Mouse (Mus musculus) ES-E14 (cell line): ENCODE data around the gene Arid5b. TPM values are rescaled to one million over a fixed set of nuclear protein-coding genes. Genes with fewer than 3 reads are reported as not detected.

Experiments used
- DNase-seq: peaks from one replicate; pipeline ENCODE4 v3.0.0-alpha.2; 2013; ENCODE audit warnings: low read depth, low spot score
- H3K27ac ChIP-seq: 2 replicates; pipeline ENCODE4 v1.5.1; 2012; ENCODE audit warnings: low read depth, mild to moderate bottlenecking, low read length, moderate library complexity, mixed read lengths; ENCODE audit not compliant: poor library complexity, insufficient read depth, severe bottlenecking
- H3K36me3 ChIP-seq: 2 replicates; pipeline ENCODE4 v1.6.1; 2012; ENCODE audit warnings: mild to moderate bottlenecking, low read length, moderate library complexity, mixed read lengths; ENCODE audit not compliant: control insufficient read depth, poor library complexity, insufficient read depth, severe bottlenecking
- H3K4me1 ChIP-seq, 2 experiments: fragments of 150-350 bp in 1 of 2; sonication (generic) in 1 of 2; 2 replicates each; pipeline ENCODE4 v1.6.1; 2012; ENCODE audit warnings: low read length in 2 of 2, mild to moderate bottlenecking in 1 of 2, mixed read lengths in 1 of 2; ENCODE audit not compliant: control insufficient read depth in 2 of 2, insufficient read depth in 2 of 2, poor library complexity in 1 of 2
- H3K4me3 ChIP-seq, 2 experiments: fragments of 150-350 bp in 1 of 2; sonication (generic) in 1 of 2; 2 replicates each; pipeline ENCODE4 v1.5.1; 2012; ENCODE audit warnings: low read length in 2 of 2, low read depth in 1 of 2, mild to moderate bottlenecking in 1 of 2, mixed read lengths in 1 of 2; ENCODE audit not compliant: insufficient read depth in 1 of 2, poor library complexity in 1 of 2, severe bottlenecking in 1 of 2
- H3K9ac ChIP-seq: 2 replicates; pipeline ENCODE4 v1.6.1; 2012; ENCODE audit warnings: low read depth, mild to moderate bottlenecking, low read length, mixed read lengths; ENCODE audit not compliant: poor library complexity, insufficient read depth, severe bottlenecking
- H3K9me3 ChIP-seq: fragments of 150-350 bp; sonication (generic); 2 replicates; pipeline ENCODE4 v1.6.1; 2012; ENCODE audit warnings: low read depth, mild to moderate bottlenecking, low read length; ENCODE audit not compliant: control insufficient read depth, insufficient read depth
- CHD2 ChIP-seq: IDR thresholded peaks from 2 replicates; pipeline ENCODE4 v1.6.1; 2014; ENCODE audit warnings: mild to moderate bottlenecking, low read depth, low read length, inconsistent platforms
- HCFC1 ChIP-seq: IDR thresholded peaks from 2 replicates; pipeline ENCODE4 v1.6.1; 2012; ENCODE audit warnings: low read length, inconsistent platforms, borderline replicate concordance; ENCODE audit not compliant: insufficient read depth
- MAFK ChIP-seq: IDR thresholded peaks from 2 replicates; pipeline ENCODE4 v1.6.1; 2014; ENCODE audit warnings: mild to moderate bottlenecking, low read depth, low read length, inconsistent platforms; ENCODE audit not compliant: insufficient read depth
- ZC3H11A ChIP-seq: IDR thresholded peaks from 2 replicates; pipeline ENCODE4 v1.6.1; 2012; ENCODE audit warnings: low read depth, mild to moderate bottlenecking, inconsistent platforms, low read length, borderline replicate concordance
- ZNF384 ChIP-seq: IDR thresholded peaks from 2 replicates; pipeline ENCODE4 v1.6.1; 2012; ENCODE audit warnings: low read depth, low read length, inconsistent platforms
- in situ Hi-C, 2 experiments: fragments of 600-800 bp; cut with MboI; formaldehyde crosslinking; loops; one replicate each; pipeline ENCODE4 v1.15.1; 2025; ENCODE audit warnings: low sequenced_read_pairs in 2 of 2, inconsistent platforms in 1 of 2; ENCODE audit not compliant: unreplicated experiment in 2 of 2
- total RNA-seq: library from RNA; depleted of rRNA; stranded (reverse); fragments of 300-350 nt; gene quantifications from 2 replicates; pipeline ENCODE4 v1.2.3, GENCODE M21; 2012

Arid5b gene
- total RNA-seq, 1 experiment, result 26.2 TPM

DNA sequence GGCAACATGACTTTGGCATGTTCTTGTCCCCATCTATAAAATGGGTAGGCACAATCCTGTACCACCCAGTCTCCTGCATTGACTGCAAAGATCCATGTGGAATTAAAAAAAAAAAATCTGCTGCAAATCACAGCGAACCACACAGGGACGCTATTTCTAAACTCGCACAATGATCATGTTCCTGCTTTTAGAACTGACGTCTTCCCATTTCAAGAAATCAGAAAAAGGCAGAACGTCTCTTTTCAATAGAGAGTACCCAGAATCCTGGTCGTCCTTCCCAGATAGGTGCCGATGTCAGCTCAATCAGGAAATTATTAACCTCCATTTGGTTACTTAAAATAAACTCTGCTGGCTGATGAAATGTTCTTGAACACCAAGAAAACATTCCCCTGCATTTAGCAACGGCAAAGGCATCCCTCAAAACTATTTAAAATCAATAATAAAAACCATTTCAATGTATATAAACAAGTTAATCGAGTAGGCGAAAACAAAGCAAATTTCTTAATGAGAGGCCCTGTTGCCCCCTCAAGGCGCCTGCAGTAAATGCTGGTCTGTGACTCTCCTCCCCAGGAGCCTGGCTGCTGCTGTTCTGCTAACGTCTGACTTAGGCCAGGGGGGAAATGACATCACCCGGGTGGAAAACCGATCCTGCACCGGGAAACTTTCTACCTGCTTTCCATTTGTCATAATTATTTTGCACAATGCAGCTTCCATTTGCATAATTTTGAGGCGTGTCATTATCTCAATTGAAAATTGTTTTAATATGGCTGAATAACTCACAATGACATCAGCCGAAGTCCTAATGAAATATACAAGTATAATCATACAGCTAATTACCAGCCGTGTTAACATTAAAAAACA lies 3.4 kb downstream of the Arid5b start:
- Histone ChIP-seq H3K36me3 (no peaks in the 10 kb centered on the region), H3K4me3 (no peak overlapping the region), H3K27ac (no peak overlapping the region), H3K9me3 (no peaks in the 10 kb centered on the region), H3K4me1 (peaks cover 0 to 2% of the 10 kb centered on the region in 2 experiments; a peak in 2 of 4 replicates), H3K9ac (no peak overlapping the region)
- no peak for DNase-seq
- TF ChIP-seq ZNF384, result no peak
- TF ChIP-seq MAFK, result no peak
- no peak for TF ChIP-seq HCFC1
- TF ChIP-seq CHD2, result no peak
- no peak for TF ChIP-seq ZC3H11A
- in situ Hi-C loops, result no loop called here

DNA sequence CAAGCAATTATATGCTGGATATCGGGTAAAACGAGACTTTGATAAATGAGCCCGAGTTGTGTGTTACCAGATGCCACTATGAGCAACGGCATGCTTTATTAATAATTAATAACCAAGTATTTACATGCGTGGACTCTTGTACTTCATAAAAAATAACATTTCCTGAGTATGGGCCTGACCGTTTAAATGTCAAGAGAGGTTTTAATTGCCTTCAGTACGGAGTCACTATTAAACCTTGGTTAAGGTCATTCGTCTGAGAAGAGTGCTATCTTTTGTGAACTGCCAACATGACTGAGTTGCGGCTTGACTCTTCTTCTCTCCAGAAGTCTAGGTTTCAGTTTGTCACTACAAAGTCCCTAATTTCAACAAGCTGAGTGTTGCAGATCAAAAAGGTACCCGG lies 8.8 kb downstream of the Arid5b start:
- H3K36me3 ChIP-seq, result no peaks in the 10 kb centered on the region
- no peak for DNase-seq
- no peak overlapping the region for H3K4me3 ChIP-seq
- TF ChIP-seq ZC3H11A (no peak), CHD2 (no peak), ZNF384 (no peak), HCFC1 (no peak), MAFK (no peak)
- no peak overlapping the region for H3K27ac ChIP-seq
- H3K9me3 ChIP-seq, result no peaks in the 10 kb centered on the region
- no peak overlapping the region for H3K9ac ChIP-seq
- in situ Hi-C loops, result no loop called here
- no peaks in the 10 kb centered on the region for H3K4me1 ChIP-seq

DNA sequence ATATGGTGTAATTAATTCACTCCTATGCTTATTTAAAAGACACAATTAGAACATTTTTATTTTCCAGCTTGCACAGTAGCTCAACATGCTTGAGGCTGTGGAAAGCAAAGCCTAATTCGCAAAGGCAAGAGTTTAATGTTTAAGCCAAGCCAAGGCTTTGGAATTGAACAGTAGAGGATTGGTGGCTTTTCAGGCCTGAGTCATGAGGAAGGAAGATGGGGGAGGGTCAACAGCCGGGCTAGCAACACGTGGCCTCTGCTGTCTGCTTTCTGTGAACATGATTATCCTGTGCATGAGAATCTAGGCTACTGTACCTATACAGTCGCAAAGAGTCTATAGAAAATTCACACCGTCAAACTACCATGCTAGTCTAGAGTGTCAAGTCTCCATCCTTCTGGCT lies 9.9 kb downstream of the Arid5b start:
- Histone ChIP-seq H3K27ac (no peak overlapping the region), H3K9me3 (no peaks in the 10 kb centered on the region), H3K4me3 (no peak overlapping the region), H3K4me1 (peaks cover 0 to 3% of the 10 kb centered on the region in 2 experiments; a peak in 1 of 4 replicates), H3K36me3 (no peaks in the 10 kb centered on the region), H3K9ac (no peak overlapping the region)
- DNase-seq, result no peak
- no peak for TF ChIP-seq CHD2
- no peak for TF ChIP-seq HCFC1
- TF ChIP-seq MAFK, result no peak
- TF ChIP-seq ZNF384, result no peak
- no peak for TF ChIP-seq ZC3H11A
- in situ Hi-C loops, result no loop called here

DNA sequence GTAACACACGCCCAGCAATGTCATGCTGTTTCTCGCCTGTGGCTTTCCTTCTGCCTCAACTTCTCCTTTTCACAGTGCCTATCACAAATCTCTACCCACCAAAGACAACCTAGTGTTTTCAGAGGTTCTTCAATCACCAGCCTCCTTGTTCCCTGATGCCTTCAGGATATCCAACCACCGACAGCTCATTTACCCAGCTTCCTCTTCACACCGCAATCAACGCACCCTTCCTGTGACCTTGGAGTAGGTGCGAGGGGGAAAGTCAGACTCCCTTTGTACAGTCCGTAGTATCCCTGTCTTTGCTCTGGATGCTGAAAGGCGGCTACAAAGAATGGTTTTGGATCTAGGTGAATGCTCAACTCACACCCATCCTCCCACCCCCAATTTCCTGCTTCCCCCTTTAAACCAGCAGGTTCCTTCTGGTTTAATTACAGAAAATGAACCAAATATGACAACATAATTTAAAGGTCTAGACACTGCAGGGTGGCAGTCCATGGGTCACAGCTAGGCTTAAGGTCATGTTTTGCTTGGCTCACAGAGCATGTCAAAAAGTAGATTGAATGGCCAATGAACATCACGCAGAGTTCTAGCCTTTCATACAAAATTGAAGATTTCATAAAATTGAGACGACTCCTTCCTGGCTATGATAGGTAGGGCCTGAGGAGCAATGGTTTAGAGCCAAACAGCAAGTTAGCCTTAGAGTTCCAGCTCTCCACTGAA lies 14.4 kb downstream of the Arid5b start:
- no peak for TF ChIP-seq CHD2
- no peak for TF ChIP-seq ZC3H11A
- TF ChIP-seq MAFK, result no peak
- no peak for TF ChIP-seq ZNF384
- no peak for TF ChIP-seq HCFC1
- no peak for DNase-seq
- in situ Hi-C loops, result no loop called here
- peaks cover 7% of the 10 kb centered on the region in 2 experiments; a peak in 3 of 4 replicates for H3K4me1 ChIP-seq
- H3K4me3 ChIP-seq, result no peak overlapping the region
- no peak overlapping the region for H3K27ac ChIP-seq
- H3K9me3 ChIP-seq, result no peaks in the 10 kb centered on the region
- H3K9ac ChIP-seq, result no peak overlapping the region
- H3K36me3 ChIP-seq, result no peaks in the 10 kb centered on the region
